Mouse (Mus musculus): ENCODE measurements at regions not wholly inside any gene's neighbourhood (a gene's known extent, or its start where the extent isn't known, plus 50 kb on each side); places are given as distances from the start of the nearest gene placed in this dataset.

- no peak for ATAC-seq (replicated peaks; ENCODE audit: low read depth, poor library complexity, severe bottlenecking)
These were observed 172.0 kb downstream of the Qdpr start for GRCm38 (mm10) chr5:45278005-45278432.

GRCm38 (mm10) chr5:45270679-45271078, 179.4 kb downstream of the Qdpr start:
- no peak for ATAC-seq (replicated peaks; ENCODE audit: low read depth, poor library complexity, severe bottlenecking)

- ATAC-seq (replicated peaks; ENCODE audit: low read depth, poor library complexity, severe bottlenecking), result no peak
These were observed 180.6 kb downstream of the Qdpr start for GRCm38 (mm10) chr5:45269391-45269790.

GRCm38 (mm10) chr5:45266914-45267313, 183.1 kb downstream of the Qdpr start:
- ATAC-seq (replicated peaks; ENCODE audit: low read depth, poor library complexity, severe bottlenecking), result no peak

- ATAC-seq (replicated peaks; ENCODE audit: low read depth, poor library complexity, severe bottlenecking), result no peak
These were observed 191.6 kb downstream of the Qdpr start for GRCm38 (mm10) chr5:45258486-45258885.

GRCm38 (mm10) chr5:45256256-45256999, 193.6 kb downstream of the Qdpr start:
- ATAC-seq (replicated peaks; ENCODE audit: low read depth, poor library complexity, severe bottlenecking), result no peak

GRCm38 (mm10) chr5:45231856-45232255, 218.2 kb downstream of the Qdpr start:
- ATAC-seq (replicated peaks; ENCODE audit: low read depth, poor library complexity, severe bottlenecking), result no peak

GRCm38 (mm10) chr5:45230097-45230496, 219.9 kb downstream of the Qdpr start:
- no peak for ATAC-seq (replicated peaks; ENCODE audit: low read depth, poor library complexity, severe bottlenecking)

- no peak for ATAC-seq (replicated peaks; ENCODE audit: low read depth, poor library complexity, severe bottlenecking)
These were observed 220.6 kb downstream of the Qdpr start for GRCm38 (mm10) chr5:45229477-45229876.

- ATAC-seq (replicated peaks; ENCODE audit: low read depth, poor library complexity, severe bottlenecking), result no peak
These were observed 221.7 kb downstream of the Qdpr start for GRCm38 (mm10) chr5:45228226-45228927.

GRCm38 (mm10) chr5:45220272-45220916, 229.6 kb downstream of the Qdpr start:
- ATAC-seq (replicated peaks; ENCODE audit: low read depth, poor library complexity, severe bottlenecking), result no peak

GRCm38 (mm10) chr5:45219558-45219957, 230.5 kb downstream of the Qdpr start:
- no peak for ATAC-seq (replicated peaks; ENCODE audit: low read depth, poor library complexity, severe bottlenecking)

- ATAC-seq (replicated peaks; ENCODE audit: low read depth, poor library complexity, severe bottlenecking), result no peak
These were observed 230.9 kb downstream of the Qdpr start for GRCm38 (mm10) chr5:45219101-45219500.

GRCm38 (mm10) chr5:45214475-45214874, 235.6 kb downstream of the Qdpr start:
- ATAC-seq (replicated peaks; ENCODE audit: low read depth, poor library complexity, severe bottlenecking), result no peak

GRCm38 (mm10) chr5:45198408-45198807, 251.6 kb downstream of the Qdpr start:
- no peak for ATAC-seq (replicated peaks; ENCODE audit: low read depth, poor library complexity, severe bottlenecking)

- no peak for ATAC-seq (replicated peaks; ENCODE audit: low read depth, poor library complexity, severe bottlenecking)
These were observed 253.9 kb downstream of the Qdpr start for GRCm38 (mm10) chr5:45196159-45196558.

- no peak for ATAC-seq (replicated peaks; ENCODE audit: low read depth, poor library complexity, severe bottlenecking)
These were observed 257.7 kb downstream of the Qdpr start for GRCm38 (mm10) chr5:45192287-45192686.

GRCm38 (mm10) chr5:45173035-45173755, 276.8 kb downstream of the Qdpr start:
- ATAC-seq (replicated peaks; ENCODE audit: low read depth, poor library complexity, severe bottlenecking), result no peak

GRCm38 (mm10) chr5:45159194-45159593, 290.8 kb downstream of the Qdpr start:
- ATAC-seq (replicated peaks; ENCODE audit: low read depth, poor library complexity, severe bottlenecking), result no peak

GRCm38 (mm10) chr5:45154936-45155335, 295.1 kb downstream of the Qdpr start:
- ATAC-seq (replicated peaks; ENCODE audit: low read depth, poor library complexity, severe bottlenecking), result no peak

Data from common myeloid progenitor, adult 5-6 weeks (primary cell).